Mouse (Mus musculus) cerebellum, adult 2 months (tissue): Measurements from ENCODE around the gene Ulk4. TPM values are rescaled to one million over a fixed set of nuclear protein-coding genes. Genes with fewer than 3 reads are reported as not detected.

Source experiments
- DNase-seq, 2 experiments: peaks; one replicate each; pipeline ENCODE4 v3.0.0; 2021
- H3K27ac ChIP-seq: fragments of 200-500 bp; 2 replicates; pipeline ENCODE4 v1.5.1; 2012; ENCODE audit warnings: low read length, control low read depth, inconsistent platforms; ENCODE audit not compliant: insufficient read depth
- H3K27me3 ChIP-seq: fragments of 200-500 bp; 2 replicates; pipeline ENCODE4 v1.6.1; 2012; ENCODE audit warnings: inconsistent platforms, mild to moderate bottlenecking, low read length, moderate library complexity; ENCODE audit not compliant: control insufficient read depth, insufficient read depth
- H3K4me1 ChIP-seq: fragments of 200-500 bp; 2 replicates; pipeline ENCODE4 v1.6.1; 2011; ENCODE audit warnings: low read length; ENCODE audit not compliant: control insufficient read depth, insufficient read depth
- H3K4me3 ChIP-seq: fragments of 200-500 bp; replicated peaks from 2 replicates; pipeline ENCODE3; 2011; ENCODE audit warnings: mild to moderate bottlenecking, low read depth, low read length, control low read depth; ENCODE audit not compliant: insufficient read depth
- CTCF ChIP-seq: fragments of 200-500 bp; IDR thresholded peaks from 2 replicates; pipeline ENCODE4 v1.5.1; 2011; ENCODE audit warnings: low read depth, mild to moderate bottlenecking, control low read depth, low read length, moderate library complexity, borderline replicate concordance; ENCODE audit not compliant: insufficient read depth
- POLR2A ChIP-seq: fragments of 200-500 bp; IDR thresholded peaks from 2 replicates; pipeline ENCODE4 v1.6.1; 2011; ENCODE audit warnings: low read length, control low read depth, borderline replicate concordance; ENCODE audit not compliant: insufficient read depth
- WGBS: fragments of 180-500 bp; shearing (Covaris S2); methylation state at CpG from one replicate; pipeline ENCODE4 v1.1.7; 2018; 5-methylcytosine and 5-hydroxymethylcytosine counted together
- polyA plus RNA-seq: library from polyadenylated mRNA; depleted of rRNA; stranded (reverse); fragments of >200 nt; gene quantifications from 2 replicates; pipeline ENCODE4 v1.2.3, GENCODE M21; 2012

Gene Ulk4
- polyA plus RNA-seq, 1 experiment: 2.1 TPM

DNA sequence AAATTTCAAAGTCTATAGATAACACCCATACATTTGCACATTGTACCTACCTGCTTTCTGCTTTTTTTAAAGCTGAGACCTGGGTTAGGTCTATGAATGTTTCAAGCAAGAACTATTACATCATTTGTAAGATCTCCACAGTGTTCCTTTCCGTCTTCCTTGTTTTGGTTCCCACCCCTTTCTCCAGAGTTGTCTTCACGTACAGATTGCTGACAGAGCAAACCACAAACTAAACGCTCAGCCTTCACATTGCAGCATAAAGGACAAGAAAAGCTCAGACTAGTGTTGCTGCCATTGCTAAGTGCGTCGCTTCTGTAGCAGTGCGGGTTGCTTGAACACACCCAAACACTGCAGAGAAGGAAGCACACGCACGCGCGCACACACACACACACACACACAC, 11.7 kb downstream of the Ulk4 start:
- no peak for TF ChIP-seq CTCF
- TF ChIP-seq POLR2A: no peak
- DNase-seq: no peak
- 81% methylated on average over 10 of the region's 10 CpGs for WGBS
- no peak overlapping the region for H3K4me3 ChIP-seq
- no peaks in the 10 kb centered on the region for H3K27me3 ChIP-seq
- no peaks in the 10 kb centered on the region for H3K4me1 ChIP-seq
- no peak overlapping the region for H3K27ac ChIP-seq

GRCm38 (mm10) chr9:121257106-121257505, 19.9 kb downstream of the Ulk4 start:
- Histone ChIP-seq H3K27ac (no peak overlapping the region), H3K4me3 (no peak overlapping the region), H3K27me3 (no peaks in the 10 kb centered on the region), H3K4me1 (no peaks in the 10 kb centered on the region)
- no peak for DNase-seq
- TF ChIP-seq POLR2A: no peak
- TF ChIP-seq CTCF: no peak
- WGBS: 85% methylated on average over 9 of the region's 9 CpGs

GRCm38 (mm10) chr9:121254761-121255160, 22.2 kb downstream of the Ulk4 start:
- TF ChIP-seq CTCF: no peak
- no peak for TF ChIP-seq POLR2A
- no peaks in the 10 kb centered on the region for H3K27me3 ChIP-seq
- 94% methylated on average over 13 of the region's 13 CpGs for WGBS
- no peaks in the 10 kb centered on the region for H3K4me1 ChIP-seq
- DNase-seq: no peak
- H3K27ac ChIP-seq: no peak overlapping the region
- no peak overlapping the region for H3K4me3 ChIP-seq

- no peak overlapping the region for H3K27ac ChIP-seq
- no peak overlapping the region for H3K4me3 ChIP-seq
- no peaks in the 10 kb centered on the region for H3K27me3 ChIP-seq
- H3K4me1 ChIP-seq: no peaks in the 10 kb centered on the region
- TF ChIP-seq POLR2A (no peak), CTCF (no peak)
- peak in 1 of 2 experiments; percentile 0 for DNase-seq
- WGBS: 80% methylated on average over 2 of the region's 2 CpGs
These were observed 23.0 kb downstream of the Ulk4 start for GRCm38 (mm10) chr9:121253983-121254382.

DNA sequence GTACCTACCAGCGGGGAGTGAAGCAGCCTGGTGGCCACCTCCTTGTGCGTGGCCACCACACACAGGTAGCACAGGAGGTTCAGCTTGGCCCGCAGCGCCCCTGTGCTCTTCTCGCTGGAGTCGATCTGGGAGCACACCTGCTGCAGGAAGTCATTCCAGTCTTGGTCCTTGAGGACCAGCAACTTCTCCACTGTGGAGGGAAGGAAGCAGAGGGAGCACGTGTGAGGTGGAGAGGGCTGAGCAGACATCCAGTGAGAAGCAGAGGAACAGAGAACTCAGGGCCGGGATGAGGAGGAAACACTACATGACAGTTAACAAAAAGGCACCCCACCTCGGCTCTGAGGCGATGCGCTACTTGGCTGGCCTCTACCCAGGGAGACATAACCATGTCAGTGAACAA, 26.1 kb downstream of the Ulk4 start:
- Histone ChIP-seq H3K27me3 (no peaks in the 10 kb centered on the region), H3K4me1 (no peaks in the 10 kb centered on the region), H3K4me3 (no peak overlapping the region), H3K27ac (no peak overlapping the region)
- no peak for DNase-seq
- WGBS: 94% methylated on average over 11 of the region's 11 CpGs
- TF ChIP-seq CTCF (no peak), POLR2A (no peak)

DNA sequence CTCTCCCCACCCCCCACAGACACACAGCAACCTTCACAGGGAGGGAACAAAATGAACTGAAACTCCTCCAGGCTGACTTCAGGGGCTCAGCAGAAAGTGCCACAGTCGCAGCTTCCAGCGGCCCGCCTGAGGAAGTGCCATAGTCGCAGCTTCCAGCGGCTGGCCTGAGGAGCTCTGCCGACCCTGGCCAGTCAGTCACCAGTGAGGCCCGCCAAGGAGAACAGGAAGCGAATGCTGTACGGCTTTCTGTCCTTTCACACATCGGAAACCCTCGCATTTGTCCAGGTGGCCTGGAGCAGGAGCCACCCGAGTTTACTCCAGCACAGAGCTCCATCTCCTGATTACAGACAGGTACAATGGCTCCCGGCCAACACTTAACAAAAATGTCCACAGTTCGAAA, 27.2 kb downstream of the Ulk4 start:
- no peaks in the 10 kb centered on the region for H3K27me3 ChIP-seq
- H3K4me1 ChIP-seq: no peaks in the 10 kb centered on the region
- WGBS: 76% methylated on average over 14 of the region's 14 CpGs
- no peak for DNase-seq
- no peak overlapping the region for H3K27ac ChIP-seq
- no peak overlapping the region for H3K4me3 ChIP-seq
- no peak for TF ChIP-seq POLR2A
- no peak for TF ChIP-seq CTCF

GRCm38 (mm10) chr9:121247956-121248775, 28.8 kb downstream of the Ulk4 start:
- WGBS: 58% methylated on average over 12 of the region's 12 CpGs
- no peaks in the 10 kb centered on the region for H3K27me3 ChIP-seq
- peak; percentile 68 to 79 for DNase-seq
- TF ChIP-seq CTCF: peak; percentile 78
- TF ChIP-seq POLR2A: no peak
- no peak overlapping the region for H3K4me3 ChIP-seq
- no peak overlapping the region for H3K27ac ChIP-seq
- H3K4me1 ChIP-seq: no peaks in the 10 kb centered on the region

GRCm38 (mm10) chr9:121247047-121247446, 29.9 kb downstream of the Ulk4 start:
- no peak overlapping the region for H3K27ac ChIP-seq
- no peaks in the 10 kb centered on the region for H3K27me3 ChIP-seq
- H3K4me3 ChIP-seq: no peak overlapping the region
- no peaks in the 10 kb centered on the region for H3K4me1 ChIP-seq
- WGBS: 86% methylated on average over 6 of the region's 6 CpGs
- TF ChIP-seq CTCF (no peak), POLR2A (no peak)
- DNase-seq: no peak
